Mouse (Mus musculus): ENCODE measurements around the gene Gal3st1.

The Gal3st1 gene

GRCm38 (mm10) chr11:4031961-4032360 lies 48.5 kb downstream of the Gal3st1 start:
- DNase-seq (ENCODE audit: low spot score in 2 of 2) = no peak

- DNase-seq (ENCODE audit: low spot score in 2 of 2) = no peak
Observed at GRCm38 (mm10) chr11:4033471-4033870, 50.0 kb downstream of the Gal3st1 start.

- DNase-seq (ENCODE audit: low spot score in 2 of 2) = no peak
Observed at GRCm38 (mm10) chr11:4034169-4034568, 50.7 kb downstream of the Gal3st1 start.

GRCm38 (mm10) chr11:4035116-4035892 lies 51.9 kb downstream of the Gal3st1 start:
- DNase-seq (ENCODE audit: low spot score in 2 of 2) = no peak

GRCm38 (mm10) chr11:4035916-4036315 lies 52.5 kb downstream of the Gal3st1 start:
- no peak for DNase-seq (ENCODE audit: low spot score in 2 of 2)

GRCm38 (mm10) chr11:4036365-4037084 lies 53.1 kb downstream of the Gal3st1 start:
- no peak for DNase-seq (ENCODE audit: low spot score in 2 of 2)

- DNase-seq (ENCODE audit: low spot score in 2 of 2) = no peak
Observed at GRCm38 (mm10) chr11:4039951-4040350, 56.5 kb downstream of the Gal3st1 start.

GRCm38 (mm10) chr11:4041123-4041625 lies 57.7 kb downstream of the Gal3st1 start:
- no peak for DNase-seq (ENCODE audit: low spot score in 2 of 2)

- no peak for DNase-seq (ENCODE audit: low spot score in 2 of 2)
Observed at GRCm38 (mm10) chr11:4043081-4043480, 59.6 kb downstream of the Gal3st1 start.

GRCm38 (mm10) chr11:4046526-4046925 lies 63.1 kb downstream of the Gal3st1 start:
- no peak for DNase-seq (ENCODE audit: low spot score in 2 of 2)

- no peak for DNase-seq (ENCODE audit: low spot score in 2 of 2)
Observed at GRCm38 (mm10) chr11:4047766-4048165, 64.3 kb downstream of the Gal3st1 start.

GRCm38 (mm10) chr11:4048438-4048837 lies 65.0 kb downstream of the Gal3st1 start:
- DNase-seq (ENCODE audit: low spot score in 2 of 2) = no peak
